Mouse (Mus musculus): Measurements from ENCODE around the gene Sec24a. TPM values are rescaled to one million over a fixed set of nuclear protein-coding genes. Genes with fewer than 3 reads are reported as not detected.

Gene Sec24a
- 15.2 and 16.5 TPM in 2 replicates for polyA plus RNA-seq (2015; fragmentation: Nextera tagmentation; extraction: Ambion mirVana)

- H3K4me3 ChIP-seq (ENCODE audit: low read depth, low read length): peak within 1 kb of the TSS; percentile 92
- H3K27me3 ChIP-seq (ENCODE audit: control insufficient read depth, insufficient read depth, low read depth, low read length): peaks cover 6% of the 10 kb centered on the region; the same call in 1 of the 2 replicates
- 0 out of 2 replicates have a peak within 1 kb of the TSS, but pooled peaks have one; percentile 11 for H3K27ac ChIP-seq (ENCODE audit: low read length)
- WGBS: under 1% methylated on average over 30 of the region's 30 CpGs
- no peaks in the 10 kb centered on the region for H3K9me3 ChIP-seq (replicated peaks; ENCODE audit: control insufficient read depth, low read length, poor library complexity, severe bottlenecking)
- peak within 1 kb of the TSS; percentile 90 for H3K9ac ChIP-seq (ENCODE audit: low read depth, low read length)
- peak; percentile 95 for ATAC-seq
- no peaks in the 10 kb centered on the region for H3K36me3 ChIP-seq (ENCODE audit: control insufficient read depth, insufficient read depth, low read length)
- H3K4me2 ChIP-seq (ENCODE audit: low read length): peak within 1 kb of the TSS; percentile 88
- peaks cover 22% of the 10 kb centered on the region for H3K4me1 ChIP-seq (ENCODE audit: control insufficient read depth, insufficient read depth, low read length)
Measured at GRCm38 (mm10) chr11:51763213-51763907, at the start of gene Sec24a, which contains the start of gene Sar1b. TSS of gene Sec24a (minus strand) at chr11:51763634. TSS of gene Sar1b (plus strand) at chr11:51763687.

GRCm38 (mm10) chr11:51812022-51812546 is 48.6 kb upstream of the Sec24a start:
- no peaks in the 10 kb centered on the region for H3K27me3 ChIP-seq (ENCODE audit: control insufficient read depth, insufficient read depth, low read depth, low read length)
- H3K4me2 ChIP-seq (ENCODE audit: low read length): no peak overlapping the region
- H3K9me3 ChIP-seq (replicated peaks; ENCODE audit: control insufficient read depth, low read length, poor library complexity, severe bottlenecking): no peaks in the 10 kb centered on the region
- WGBS: 96% methylated on average over 8 of the region's 8 CpGs
- H3K36me3 ChIP-seq (ENCODE audit: control insufficient read depth, insufficient read depth, low read length): no peaks in the 10 kb centered on the region
- H3K9ac ChIP-seq (ENCODE audit: low read depth, low read length): no peak overlapping the region
- H3K4me3 ChIP-seq (ENCODE audit: low read depth, low read length): no peak overlapping the region
- ATAC-seq: no peak
- no peaks in the 10 kb centered on the region for H3K4me1 ChIP-seq (ENCODE audit: control insufficient read depth, insufficient read depth, low read length)
- H3K27ac ChIP-seq (ENCODE audit: low read length): no peak overlapping the region

GRCm38 (mm10) chr11:51811230-51811629 is 47.8 kb upstream of the Sec24a start:
- H3K9me3 ChIP-seq (replicated peaks; ENCODE audit: control insufficient read depth, low read length, poor library complexity, severe bottlenecking): no peaks in the 10 kb centered on the region
- no peak for ATAC-seq
- no peaks in the 10 kb centered on the region for H3K36me3 ChIP-seq (ENCODE audit: control insufficient read depth, insufficient read depth, low read length)
- H3K27ac ChIP-seq (ENCODE audit: low read length): no peak overlapping the region
- no peak overlapping the region for H3K4me2 ChIP-seq (ENCODE audit: low read length)
- H3K9ac ChIP-seq (ENCODE audit: low read depth, low read length): no peak overlapping the region
- H3K4me1 ChIP-seq (ENCODE audit: control insufficient read depth, insufficient read depth, low read length): no peaks in the 10 kb centered on the region
- WGBS: 86% methylated on average over 4 of the region's 4 CpGs
- no peak overlapping the region for H3K4me3 ChIP-seq (ENCODE audit: low read depth, low read length)
- H3K27me3 ChIP-seq (ENCODE audit: control insufficient read depth, insufficient read depth, low read depth, low read length): no peaks in the 10 kb centered on the region

- no peaks in the 10 kb centered on the region for H3K36me3 ChIP-seq (ENCODE audit: control insufficient read depth, insufficient read depth, low read length)
- no peaks in the 10 kb centered on the region for H3K27me3 ChIP-seq (ENCODE audit: control insufficient read depth, insufficient read depth, low read depth, low read length)
- H3K4me2 ChIP-seq (ENCODE audit: low read length): no peak overlapping the region
- H3K9ac ChIP-seq (ENCODE audit: low read depth, low read length): no peak overlapping the region
- H3K4me1 ChIP-seq (ENCODE audit: control insufficient read depth, insufficient read depth, low read length): peaks cover 4% of the 10 kb centered on the region; the same call in 1 of the 2 replicates
- ATAC-seq: no peak
- no peaks in the 10 kb centered on the region for H3K9me3 ChIP-seq (replicated peaks; ENCODE audit: control insufficient read depth, low read length, poor library complexity, severe bottlenecking)
- WGBS: 58% methylated on average over 6 of the region's 6 CpGs
- no peak overlapping the region for H3K4me3 ChIP-seq (ENCODE audit: low read depth, low read length)
- no peak overlapping the region for H3K27ac ChIP-seq (ENCODE audit: low read length)
Measured at GRCm38 (mm10) chr11:51809632-51810224, 46.3 kb upstream of the Sec24a start.

GRCm38 (mm10) chr11:51807108-51807879 is 43.9 kb upstream of the Sec24a start:
- H3K4me1 ChIP-seq (ENCODE audit: control insufficient read depth, insufficient read depth, low read length): peaks cover 4% of the 10 kb centered on the region; the same call in 1 of the 2 replicates
- no peaks in the 10 kb centered on the region for H3K27me3 ChIP-seq (ENCODE audit: control insufficient read depth, insufficient read depth, low read depth, low read length)
- no peak for ATAC-seq
- no peak overlapping the region for H3K4me2 ChIP-seq (ENCODE audit: low read length)
- WGBS: 58% methylated on average over 13 of the region's 13 CpGs
- H3K36me3 ChIP-seq (ENCODE audit: control insufficient read depth, insufficient read depth, low read length): no peaks in the 10 kb centered on the region
- no peak overlapping the region for H3K4me3 ChIP-seq (ENCODE audit: low read depth, low read length)
- no peak overlapping the region for H3K9ac ChIP-seq (ENCODE audit: low read depth, low read length)
- no peaks in the 10 kb centered on the region for H3K9me3 ChIP-seq (replicated peaks; ENCODE audit: control insufficient read depth, low read length, poor library complexity, severe bottlenecking)
- no peak overlapping the region for H3K27ac ChIP-seq (ENCODE audit: low read length)

GRCm38 (mm10) chr11:51805221-51805981 is 42.0 kb upstream of the Sec24a start:
- peak overlapping the region; percentile 74 for H3K27ac ChIP-seq (ENCODE audit: low read length)
- peaks cover 4% of the 10 kb centered on the region; the same call in 1 of the 2 replicates for H3K4me1 ChIP-seq (ENCODE audit: control insufficient read depth, insufficient read depth, low read length)
- H3K36me3 ChIP-seq (ENCODE audit: control insufficient read depth, insufficient read depth, low read length): no peaks in the 10 kb centered on the region
- H3K4me2 ChIP-seq (ENCODE audit: low read length): peak overlapping the region; percentile 86
- peak overlapping the region; percentile 62 for H3K9ac ChIP-seq (ENCODE audit: low read depth, low read length)
- peak overlapping the region; percentile 45 for H3K4me3 ChIP-seq (ENCODE audit: low read depth, low read length)
- no peaks in the 10 kb centered on the region for H3K9me3 ChIP-seq (replicated peaks; ENCODE audit: control insufficient read depth, low read length, poor library complexity, severe bottlenecking)
- 18% methylated on average over 17 of the region's 17 CpGs for WGBS
- no peaks in the 10 kb centered on the region for H3K27me3 ChIP-seq (ENCODE audit: control insufficient read depth, insufficient read depth, low read depth, low read length)
- peak; percentile 90 for ATAC-seq

- H3K4me2 ChIP-seq (ENCODE audit: low read length): no peak overlapping the region
- H3K9ac ChIP-seq (ENCODE audit: low read depth, low read length): no peak overlapping the region
- WGBS: 40% methylated on average over 7 of the region's 8 CpGs
- no peak for ATAC-seq
- H3K4me1 ChIP-seq (ENCODE audit: control insufficient read depth, insufficient read depth, low read length): peaks cover 3% of the 10 kb centered on the region; the same call in 1 of the 2 replicates
- no peaks in the 10 kb centered on the region for H3K9me3 ChIP-seq (replicated peaks; ENCODE audit: control insufficient read depth, low read length, poor library complexity, severe bottlenecking)
- H3K27me3 ChIP-seq (ENCODE audit: control insufficient read depth, insufficient read depth, low read depth, low read length): no peaks in the 10 kb centered on the region
- H3K27ac ChIP-seq (ENCODE audit: low read length): no peak overlapping the region
- no peak overlapping the region for H3K4me3 ChIP-seq (ENCODE audit: low read depth, low read length)
- H3K36me3 ChIP-seq (ENCODE audit: control insufficient read depth, insufficient read depth, low read length): no peaks in the 10 kb centered on the region
Measured at GRCm38 (mm10) chr11:51800634-51801325, 37.3 kb upstream of the Sec24a start.

- Histone ChIP-seq H3K9me3 (replicated peaks; ENCODE audit: control insufficient read depth, low read length, poor library complexity, severe bottlenecking) (no peaks in the 10 kb centered on the region), H3K4me2 (ENCODE audit: low read length) (no peak overlapping the region), H3K4me1 (ENCODE audit: control insufficient read depth, insufficient read depth, low read length) (no peaks in the 10 kb centered on the region), H3K27me3 (ENCODE audit: control insufficient read depth, insufficient read depth, low read depth, low read length) (no peaks in the 10 kb centered on the region), H3K27ac (ENCODE audit: low read length) (no peak overlapping the region), H3K9ac (ENCODE audit: low read depth, low read length) (no peak overlapping the region), H3K4me3 (ENCODE audit: low read depth, low read length) (no peak overlapping the region), H3K36me3 (ENCODE audit: control insufficient read depth, insufficient read depth, low read length) (peaks cover 6% of the 10 kb centered on the region)
- no peak for ATAC-seq
- 91% methylated on average over 4 of the region's 4 CpGs for WGBS
Measured at GRCm38 (mm10) chr11:51796272-51796671, 32.8 kb upstream of the Sec24a start.

All from midbrain, embryonic 16.5 days (tissue).